Mouse (Mus musculus): ENCODE measurements around the gene Gm28036. TPM values are rescaled to one million over a fixed set of nuclear protein-coding genes. Genes with fewer than 3 reads are reported as not detected.

Gm28036 gene
- total RNA-seq, 2 experiments from 2014 or later, result 25.4 to 28.6 TPM

DNA sequence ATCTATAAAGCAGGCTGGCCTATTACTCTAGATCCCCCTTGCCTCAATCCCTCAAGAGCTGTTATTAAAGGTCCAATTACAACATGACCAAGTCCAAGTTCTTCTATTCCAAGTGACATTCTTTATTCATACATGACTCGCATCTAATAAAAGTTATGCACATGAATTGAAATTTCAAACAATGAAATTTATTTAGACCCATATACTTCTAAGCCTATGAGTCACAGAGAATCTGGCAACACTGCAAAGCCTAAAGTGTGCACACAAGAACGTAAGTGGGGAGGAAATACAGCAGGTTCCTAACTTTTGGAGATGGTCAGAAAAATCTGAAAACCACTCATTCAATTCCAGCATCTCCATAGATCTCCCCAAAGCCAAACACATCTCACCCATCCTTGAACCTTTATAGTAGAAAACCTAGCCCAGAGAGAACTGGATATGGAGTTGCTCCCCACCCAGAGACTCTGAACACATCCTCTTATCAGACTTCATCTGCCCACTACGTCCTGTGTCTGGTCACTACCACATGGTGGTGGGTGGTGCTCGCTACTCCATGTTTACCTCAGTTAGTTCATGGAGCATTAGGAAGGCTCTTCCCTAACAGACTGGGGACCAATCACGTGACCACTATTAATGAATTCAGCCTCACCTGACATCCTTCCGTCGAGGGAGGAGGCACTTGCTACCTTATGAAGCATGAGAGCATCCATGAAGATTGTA is 39.3 kb downstream of the Gm28036 start:
- no peak for DNase-seq (ENCODE audit: low spot score in 2 of 2)

- DNase-seq (ENCODE audit: low spot score in 2 of 2), result no peak
These were observed 42.4 kb downstream of the Gm28036 start for GRCm38 (mm10) chr2:156084541-156084940.

GRCm38 (mm10) chr2:156080391-156080790 is 46.5 kb downstream of the Gm28036 start:
- no peak for DNase-seq (ENCODE audit: low spot score in 2 of 2)

- DNase-seq (ENCODE audit: low spot score in 2 of 2), result no peak
These were observed 47.2 kb downstream of the Gm28036 start for GRCm38 (mm10) chr2:156079674-156080073.

GRCm38 (mm10) chr2:156079183-156079560 is 47.7 kb downstream of the Gm28036 start:
- peak; percentile 49 to 50 for DNase-seq (ENCODE audit: low spot score in 2 of 2)

DNA sequence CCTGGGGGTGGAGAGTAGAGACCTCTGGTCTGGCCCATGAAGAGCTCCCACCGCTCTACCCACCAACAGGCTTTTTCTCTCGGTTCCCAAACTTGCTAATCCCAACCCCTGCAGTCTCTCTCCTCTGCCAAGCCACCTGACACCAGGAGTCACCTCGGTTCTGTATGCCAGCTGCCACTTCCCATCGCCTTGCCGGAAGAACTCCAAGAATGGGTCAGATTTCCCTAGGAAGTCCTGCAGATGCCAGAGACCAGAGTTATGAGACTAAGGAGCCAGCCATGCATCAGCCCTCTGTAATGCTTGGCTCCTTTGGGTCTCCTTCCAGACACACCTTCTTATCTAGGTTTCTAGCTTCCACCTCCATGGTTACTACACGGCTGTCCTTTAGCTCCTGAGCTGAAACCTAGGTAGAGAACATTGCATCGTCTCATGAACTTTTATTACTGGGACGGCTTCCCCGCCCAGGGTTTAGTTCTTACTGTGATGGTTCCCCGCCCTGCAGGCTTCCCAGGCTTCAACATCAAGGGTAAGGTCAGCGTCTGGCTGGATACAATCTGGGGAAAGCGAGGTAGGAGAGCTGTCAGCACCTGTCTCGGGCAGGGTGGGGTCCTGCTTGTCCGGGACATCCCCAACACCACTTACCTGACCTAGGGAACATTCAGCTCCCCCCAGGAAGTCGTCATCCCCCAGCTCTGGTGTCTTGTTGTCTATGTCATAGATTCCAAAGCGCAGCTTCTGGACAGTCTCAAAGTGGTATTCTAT is 48.3 kb downstream of the Gm28036 start:
- DNase-seq (ENCODE audit: low spot score in 2 of 2), result no peak

- no peak for DNase-seq (ENCODE audit: low spot score in 2 of 2)
These were observed 49.4 kb downstream of the Gm28036 start for GRCm38 (mm10) chr2:156077461-156077860.

GRCm38 (mm10) chr2:156073725-156074124 is 53.2 kb downstream of the Gm28036 start:
- no peak for DNase-seq (ENCODE audit: low spot score in 2 of 2)

DNA sequence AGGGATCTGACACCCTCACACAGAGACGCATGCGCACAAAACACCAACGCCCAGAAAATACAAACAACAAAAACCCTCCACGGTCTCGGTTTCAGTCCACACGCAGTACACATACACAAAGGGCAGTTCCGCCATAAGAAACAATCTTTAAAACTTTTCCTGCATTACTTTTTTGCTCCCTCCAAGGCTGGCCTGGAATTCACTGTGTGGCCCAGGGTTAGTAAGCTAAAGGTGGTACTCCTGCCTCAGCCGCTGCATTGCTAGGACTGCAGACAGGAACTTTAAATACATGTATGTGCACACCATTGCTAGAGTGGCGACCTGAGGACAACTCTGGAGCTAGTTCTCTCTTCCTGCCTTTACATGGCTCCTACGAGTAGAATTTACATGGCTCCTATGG is 55.7 kb downstream of the Gm28036 start:
- DNase-seq (ENCODE audit: low spot score in 2 of 2), result no peak

DNA sequence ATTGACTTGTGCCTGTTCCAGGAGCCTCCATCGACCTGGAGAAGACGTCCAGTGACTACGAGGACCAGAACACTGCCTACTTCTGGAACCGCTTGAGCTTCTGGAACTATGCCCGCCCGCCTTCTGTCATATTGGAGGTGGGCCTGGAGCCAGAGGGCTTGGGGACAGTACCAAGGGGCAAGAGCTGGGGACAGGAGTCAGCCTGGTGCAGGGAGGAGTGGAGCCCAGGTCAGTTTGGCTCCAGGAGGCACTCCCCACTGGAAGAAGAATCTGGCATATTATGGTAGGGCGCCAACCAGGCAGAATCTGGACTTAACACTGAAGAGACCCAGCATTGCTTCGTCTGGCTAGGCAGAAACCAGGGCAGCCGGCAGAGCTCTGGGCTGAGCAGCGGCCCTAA is 59.0 kb downstream of the Gm28036 start:
- DNase-seq (ENCODE audit: low spot score in 2 of 2), result no peak

DNA sequence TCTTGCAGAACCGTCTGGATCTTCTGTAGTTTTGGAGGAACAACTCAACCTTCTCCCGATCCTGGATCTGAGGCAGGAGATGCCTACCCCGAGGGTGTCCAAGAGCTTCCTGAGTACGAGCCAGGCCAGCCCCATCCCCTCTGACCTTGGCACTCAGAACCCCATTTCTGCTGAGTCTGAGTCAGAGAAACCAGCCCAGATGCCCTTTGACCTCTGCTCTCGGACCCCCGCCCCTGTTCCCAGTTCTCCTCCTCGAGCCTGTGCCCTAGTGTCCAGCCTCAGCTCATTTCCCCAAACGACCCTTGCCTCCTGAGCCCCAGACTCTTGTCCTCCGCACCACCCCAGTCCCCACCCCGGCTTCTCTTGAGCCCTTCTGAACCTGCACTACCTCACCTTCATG is 60.8 kb downstream of the Gm28036 start:
- no peak for DNase-seq (ENCODE audit: low spot score in 2 of 2)

GRCm38 (mm10) chr2:156065099-156066041 is 61.5 kb downstream of the Gm28036 start, which contains the start of gene Spag4:
TSS of gene Spag4 (plus strand) at chr2:156065175.
- peak; percentile 78 to 79 for DNase-seq (ENCODE audit: low spot score in 2 of 2)

- no peak for DNase-seq (ENCODE audit: low spot score in 2 of 2)
These were observed 74.1 kb downstream of the Gm28036 start, which contains the start of gene Fer1l4 for GRCm38 (mm10) chr2:156052816-156053215. TSS of gene Fer1l4 (minus strand) at chr2:156052947.

DNA sequence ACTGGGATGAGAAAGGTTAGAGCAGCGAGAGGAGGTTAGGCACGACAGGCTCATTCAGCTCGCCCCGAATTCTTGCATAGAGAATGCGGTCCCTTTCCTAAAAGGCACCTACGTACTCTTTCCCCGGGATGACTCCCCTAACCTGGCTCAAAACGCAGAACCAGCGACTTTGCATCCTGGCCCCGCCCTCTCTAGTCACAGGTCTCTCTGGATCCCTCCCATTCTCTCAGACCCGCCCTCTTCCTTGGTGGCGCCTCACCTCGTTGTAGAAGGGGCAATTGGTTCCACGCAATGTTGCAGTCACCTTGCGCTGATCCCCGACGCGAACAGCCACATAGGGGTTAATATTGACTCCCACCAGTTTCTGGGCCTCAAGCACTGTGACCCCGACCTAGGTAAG is 79.0 kb downstream of the Gm28036 start:
- no peak for DNase-seq (ENCODE audit: low spot score in 2 of 2)

- no peak for DNase-seq (ENCODE audit: low spot score in 2 of 2)
These were observed 84.0 kb downstream of the Gm28036 start for GRCm38 (mm10) chr2:156042903-156043302.

- no peak for DNase-seq (ENCODE audit: low spot score in 2 of 2)
These were observed 87.5 kb downstream of the Gm28036 start for GRCm38 (mm10) chr2:156039390-156039789.

- no peak for DNase-seq (ENCODE audit: low spot score in 2 of 2)
These were observed 101.4 kb downstream of the Gm28036 start for GRCm38 (mm10) chr2:156025482-156025881.

All from adrenal gland, adult 18-20 months (tissue).